Mouse (Mus musculus) lung, postnatal 10 days (tissue): ENCODE measurements around the gene Nos1ap.

Experiments used
- DNase-seq: peaks from one replicate; pipeline ENCODE4 v3.0.0; 2021

Gene Nos1ap

GRCm38 (mm10) chr1:170455387-170455786 is 134.3 kb downstream of the Nos1ap start:
- DNase-seq, result no peak

GRCm38 (mm10) chr1:170453455-170453854 is 136.2 kb downstream of the Nos1ap start:
- no peak for DNase-seq

GRCm38 (mm10) chr1:170448244-170448643 is 141.4 kb downstream of the Nos1ap start:
- no peak for DNase-seq

GRCm38 (mm10) chr1:170445458-170445857 is 144.2 kb downstream of the Nos1ap start:
- DNase-seq, result no peak

- no peak for DNase-seq
These were observed 149.3 kb downstream of the Nos1ap start for GRCm38 (mm10) chr1:170440367-170440766.

GRCm38 (mm10) chr1:170438471-170439151 is 151.1 kb downstream of the Nos1ap start:
- no peak for DNase-seq

GRCm38 (mm10) chr1:170434146-170434545 is 155.5 kb downstream of the Nos1ap start:
- no peak for DNase-seq

GRCm38 (mm10) chr1:170433661-170434060 is 156.0 kb downstream of the Nos1ap start:
- no peak for DNase-seq

- DNase-seq, result no peak
These were observed 157.4 kb downstream of the Nos1ap start for GRCm38 (mm10) chr1:170432288-170432687.

GRCm38 (mm10) chr1:170431312-170431711 is 158.3 kb downstream of the Nos1ap start:
- DNase-seq, result peak; percentile 69

- no peak for DNase-seq
These were observed 159.0 kb downstream of the Nos1ap start for GRCm38 (mm10) chr1:170430660-170431059.

- DNase-seq, result no peak
These were observed 160.0 kb downstream of the Nos1ap start for GRCm38 (mm10) chr1:170429656-170430055.

- no peak for DNase-seq
These were observed 161.5 kb downstream of the Nos1ap start for GRCm38 (mm10) chr1:170428141-170428540.

GRCm38 (mm10) chr1:170424258-170424889 is 165.3 kb downstream of the Nos1ap start:
- no peak for DNase-seq

GRCm38 (mm10) chr1:170423048-170423447 is 166.6 kb downstream of the Nos1ap start:
- DNase-seq, result no peak

- DNase-seq, result no peak
These were observed 167.5 kb downstream of the Nos1ap start for GRCm38 (mm10) chr1:170422188-170422587.

- no peak for DNase-seq
These were observed 169.7 kb downstream of the Nos1ap start for GRCm38 (mm10) chr1:170419961-170420360.

- DNase-seq, result no peak
These were observed 171.5 kb downstream of the Nos1ap start for GRCm38 (mm10) chr1:170418131-170418530.

GRCm38 (mm10) chr1:170416967-170417366 is 172.7 kb downstream of the Nos1ap start:
- DNase-seq, result no peak

GRCm38 (mm10) chr1:170416206-170416605 is 173.5 kb downstream of the Nos1ap start:
- no peak for DNase-seq

- no peak for DNase-seq
These were observed 174.3 kb downstream of the Nos1ap start for GRCm38 (mm10) chr1:170415395-170415794.

GRCm38 (mm10) chr1:170410402-170411191 is 179.1 kb downstream of the Nos1ap start:
- DNase-seq, result no peak

- no peak for DNase-seq
These were observed 180.6 kb downstream of the Nos1ap start for GRCm38 (mm10) chr1:170409091-170409490.

- no peak for DNase-seq
These were observed 182.7 kb downstream of the Nos1ap start for GRCm38 (mm10) chr1:170406921-170407320.
